Mouse (Mus musculus): ENCODE data around the gene Prdm1. TPM values are rescaled to one million over a fixed set of nuclear protein-coding genes. Genes with fewer than 3 reads are reported as not detected.

Prdm1 gene
- 1 to 10 TPM; 1.1 to 1.7 TPM for total RNA-seq (2023)

DNA sequence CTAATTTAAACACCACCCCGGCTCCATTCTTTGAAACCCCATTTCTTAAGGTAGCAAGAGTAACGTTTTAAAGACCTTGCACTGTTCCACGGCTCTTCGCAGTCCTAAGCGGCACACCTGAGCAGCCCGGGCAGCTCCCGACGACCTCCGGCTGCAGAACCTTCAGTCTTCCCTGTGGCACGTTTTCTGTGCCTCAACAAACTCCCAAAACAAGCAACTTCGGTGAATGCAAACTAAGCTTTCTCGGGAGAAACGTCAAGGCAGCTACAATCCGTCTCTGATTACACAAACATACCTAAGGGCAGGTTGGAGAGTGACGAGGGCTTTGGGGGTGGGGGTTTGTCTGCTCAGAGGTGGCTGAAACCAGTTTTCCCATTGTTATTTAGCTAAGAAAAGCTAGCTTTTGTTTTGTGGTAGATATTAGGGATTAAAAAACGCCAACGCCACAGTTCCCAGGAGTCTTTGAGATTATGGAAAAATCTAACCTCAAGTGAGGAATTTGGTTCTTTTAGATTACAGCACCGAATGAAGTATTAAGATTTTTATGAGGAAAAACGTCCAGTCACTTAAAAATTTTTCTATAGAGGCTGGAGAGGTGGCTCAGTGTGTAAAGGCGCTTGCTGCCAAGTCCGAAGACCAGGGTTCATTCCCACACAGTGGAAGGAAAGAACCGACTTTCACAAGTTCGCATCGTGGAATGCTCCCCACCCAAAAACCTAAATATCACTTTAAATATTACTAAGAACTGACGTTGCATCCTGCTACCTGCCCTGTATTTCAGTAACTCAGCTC lies at the start of gene Prdm1:
TSS of gene Prdm1 (minus strand) at position 211 of the 792 bp plus-strand sequence.

All from neutrophil, adult 83 days (primary cell).